Mouse (Mus musculus) layer of hippocampus, adult 9-10 months (tissue): ENCODE data around the gene Zfyve19.

Source experiments
- DNase-seq: peaks from one replicate; pipeline ENCODE4 v3.0.0; 2022; ENCODE audit warnings: low spot score

Zfyve19 gene

DNA sequence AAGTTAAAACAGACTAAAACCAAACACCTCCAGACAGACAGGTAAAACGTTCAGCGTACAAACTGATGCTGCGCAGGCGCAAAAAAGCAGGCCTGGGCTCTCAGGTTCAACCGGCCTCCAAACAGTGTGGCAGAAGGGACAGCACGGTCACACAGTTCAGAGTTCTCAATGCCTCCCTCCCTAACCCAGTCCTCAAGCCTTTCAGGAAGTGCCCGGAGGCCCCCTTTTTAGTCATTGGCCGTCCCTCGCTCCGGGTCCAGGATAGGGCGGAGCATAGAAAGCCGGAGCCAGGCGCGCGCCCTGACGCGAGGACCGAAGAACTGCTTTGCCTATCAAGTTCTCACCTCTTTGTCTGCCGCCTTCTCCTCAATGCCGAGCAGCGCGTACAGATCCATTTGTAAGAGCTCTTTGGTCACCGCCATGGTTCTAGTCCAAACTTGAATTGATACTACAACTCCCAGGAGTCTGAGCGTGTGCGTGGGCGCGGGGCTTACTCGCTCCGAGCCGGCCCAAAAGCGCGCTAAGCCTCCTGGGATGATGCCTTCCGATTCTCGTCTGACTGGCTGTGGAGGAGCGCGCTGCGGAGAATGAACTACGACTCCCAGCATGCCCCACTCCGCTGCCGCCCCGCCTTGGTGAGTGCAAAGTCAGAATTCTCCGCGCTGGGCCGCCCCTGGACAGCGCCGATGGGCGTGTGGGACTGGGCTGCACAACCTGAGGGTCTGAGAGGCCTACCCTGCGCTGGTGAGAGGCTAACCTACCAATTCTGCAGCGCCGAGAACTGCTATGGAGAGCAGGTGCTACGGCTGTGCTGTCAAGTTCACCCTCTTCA is at the start of gene Zfyve19, which contains the start of gene Dnajc17:
Gene Zfyve19, plus strand, starts transcription at position 274 of the 832 bp plus-strand sequence.
Gene Dnajc17, minus strand, starts transcription at position 452 of the 832 bp plus-strand sequence.
- peak; percentile 97 for DNase-seq

GRCm38 (mm10) chr2:119161247-119161646 is 47.2 kb upstream of the Zfyve19 start:
- no peak for DNase-seq

DNA sequence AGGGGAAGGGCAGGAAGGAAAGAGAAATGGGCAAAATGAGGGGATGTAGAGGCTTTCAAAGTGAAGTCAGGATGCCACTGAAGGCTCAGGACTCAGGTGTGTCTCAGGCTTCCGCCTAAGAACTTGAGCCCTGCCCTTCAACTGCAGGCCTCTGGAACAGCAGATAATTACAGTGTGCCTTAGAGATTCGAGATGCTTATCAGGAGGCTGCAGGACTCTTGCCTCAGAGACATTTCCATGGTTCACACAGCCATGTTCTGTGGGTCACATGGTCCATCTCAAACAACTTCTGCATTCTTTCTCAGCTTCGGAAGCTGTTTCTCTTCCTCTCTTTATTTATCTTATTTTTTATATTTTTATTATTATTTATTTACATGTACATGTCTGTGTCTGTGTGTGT is 45.3 kb upstream of the Zfyve19 start:
- no peak for DNase-seq

GRCm38 (mm10) chr2:119163999-119164398 is 44.4 kb upstream of the Zfyve19 start:
- DNase-seq: no peak

- no peak for DNase-seq
Observed at GRCm38 (mm10) chr2:119165401-119165800, 43.0 kb upstream of the Zfyve19 start.

- DNase-seq: no peak
Observed at GRCm38 (mm10) chr2:119166901-119167865, 41.2 kb upstream of the Zfyve19 start, which contains the start of gene Gchfr. Gchfr (plus strand) TSS chr2:119167773.

DNA sequence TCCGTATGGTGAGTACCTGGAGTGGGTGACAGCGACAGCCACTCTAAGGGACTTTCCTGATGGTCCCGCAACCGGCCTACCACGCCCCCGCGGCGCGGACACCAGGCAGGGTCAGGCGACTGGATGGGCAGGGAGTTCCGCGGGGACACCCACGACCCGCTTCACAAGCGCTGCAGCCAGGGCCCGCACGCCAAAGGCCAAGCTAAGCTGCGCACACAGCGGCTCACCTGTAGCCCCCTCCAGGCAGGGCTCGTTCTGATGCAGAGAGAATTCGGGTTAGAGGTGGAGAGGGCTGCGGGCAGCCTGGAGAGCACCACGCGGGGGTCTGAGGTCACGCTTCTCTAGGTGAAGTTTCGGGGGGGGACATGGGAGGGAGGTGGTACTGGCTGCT is 40.6 kb upstream of the Zfyve19 start:
- DNase-seq: no peak

DNA sequence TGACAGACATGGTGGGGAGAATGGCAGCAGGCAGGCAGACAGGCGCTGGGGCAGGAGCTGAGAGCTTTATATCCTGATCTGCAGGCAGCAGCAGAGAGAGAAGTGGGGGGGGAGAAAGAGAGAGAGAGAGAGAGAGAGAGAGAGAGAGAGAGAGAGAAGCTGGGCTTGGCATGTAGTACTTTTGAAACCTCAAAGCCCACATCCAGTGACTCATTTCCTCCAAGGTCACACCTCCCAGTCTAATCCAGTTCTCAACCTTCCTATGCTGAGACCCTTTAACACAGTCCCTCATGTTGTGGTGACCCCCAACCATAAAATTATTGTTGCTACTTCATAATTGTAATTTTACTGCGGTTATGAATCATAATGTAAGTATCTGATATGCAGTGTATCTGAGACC is 38.1 kb upstream of the Zfyve19 start:
- no peak for DNase-seq

DNA sequence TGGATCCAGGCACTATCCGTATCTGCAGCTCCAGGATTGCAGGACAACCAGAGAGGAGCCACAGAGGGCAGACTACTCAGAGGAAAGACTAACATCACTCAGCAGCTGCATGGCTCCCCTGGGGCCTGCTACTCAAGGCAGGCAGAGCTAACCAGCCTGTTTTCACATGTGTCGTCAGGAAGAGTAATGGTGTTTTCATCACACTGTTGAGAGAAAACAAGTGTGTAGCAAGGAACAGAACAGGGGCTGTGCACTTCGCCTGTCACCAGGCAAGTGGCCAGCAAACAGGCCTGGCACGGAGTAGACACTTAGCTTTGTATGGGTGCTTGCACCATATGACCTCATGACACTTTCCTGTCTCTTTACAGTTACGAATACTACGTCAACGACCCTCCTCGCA is 36.8 kb upstream of the Zfyve19 start:
- DNase-seq: no peak

DNA sequence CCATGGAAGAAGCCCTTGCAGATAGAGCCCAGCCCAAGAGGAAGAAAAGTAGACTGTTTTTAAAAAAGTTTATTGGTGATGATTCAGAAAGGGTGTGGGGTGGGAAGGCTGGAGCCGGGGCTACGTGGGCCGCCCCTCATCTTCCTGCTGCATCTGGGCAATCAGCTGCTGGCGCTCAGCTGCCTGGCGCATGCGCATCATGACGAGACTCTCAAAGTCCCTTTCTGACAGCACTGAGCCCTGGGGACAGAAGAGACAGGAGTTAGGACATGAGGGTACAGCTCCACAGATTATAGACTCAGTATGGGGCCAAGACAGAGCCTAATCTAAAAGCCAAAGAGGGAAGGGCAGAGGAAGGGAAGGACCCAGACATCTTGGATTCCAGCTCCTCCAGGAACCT is 36.0 kb upstream of the Zfyve19 start:
- DNase-seq: no peak

- DNase-seq: no peak
Observed at GRCm38 (mm10) chr2:119172862-119173576, 35.4 kb upstream of the Zfyve19 start.

DNA sequence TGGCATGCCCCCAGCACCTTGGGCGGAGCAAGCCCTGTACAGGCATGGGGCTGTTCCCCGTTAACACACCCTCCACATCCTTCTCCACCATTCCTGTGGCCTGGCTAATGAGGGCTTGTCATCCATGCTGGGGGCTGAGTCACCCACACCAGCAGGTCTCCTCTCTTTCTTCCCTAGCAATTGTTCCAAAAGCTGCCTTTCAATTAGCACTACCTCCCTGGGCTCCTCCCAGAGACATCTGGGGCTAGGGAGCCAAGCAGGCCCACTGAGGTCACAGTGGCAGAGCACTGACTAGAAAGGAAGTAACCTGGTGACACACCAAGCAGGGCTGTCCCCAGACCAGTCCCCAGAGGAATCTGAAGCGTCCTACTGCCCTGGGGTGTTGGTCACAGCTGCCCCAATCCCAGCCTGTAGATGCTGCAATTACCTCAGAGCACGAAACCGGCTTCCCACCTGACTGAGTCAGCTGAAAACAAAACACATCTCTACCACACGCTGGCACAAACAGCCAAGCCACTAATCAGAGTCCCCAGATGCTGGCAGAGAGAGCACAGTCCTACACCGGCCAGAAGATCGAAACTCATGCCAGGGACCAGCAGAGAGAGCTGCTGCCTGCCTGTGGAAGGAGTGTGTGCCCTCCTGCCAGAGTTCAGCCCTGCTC is 34.3 kb upstream of the Zfyve19 start, which contains the start of gene Gm14137:
Gene Gm14137, plus strand, starts transcription at position 519 of the 661 bp plus-strand sequence.
- no peak for DNase-seq

DNA sequence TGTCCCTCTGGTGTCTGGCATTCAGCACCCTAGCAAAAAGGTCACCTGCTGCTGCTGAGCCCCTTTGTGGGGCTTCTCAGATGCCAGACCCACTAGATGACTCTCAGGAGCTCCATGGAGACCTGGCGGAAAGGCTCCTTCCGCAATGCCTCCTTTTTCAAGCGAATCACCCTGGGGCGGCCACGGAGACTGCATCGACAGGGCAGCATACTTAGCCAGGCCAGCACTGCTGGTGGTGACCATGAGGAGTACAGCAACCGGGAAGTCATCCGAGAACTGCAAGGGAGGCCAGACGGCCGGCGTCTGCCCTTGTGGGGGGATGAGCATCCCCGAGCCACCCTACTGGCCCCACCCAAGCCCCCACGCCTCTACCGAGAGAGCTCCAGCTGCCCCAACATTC is 33.6 kb upstream of the Zfyve19 start:
- DNase-seq: no peak

GRCm38 (mm10) chr2:119175614-119176013 is 32.8 kb upstream of the Zfyve19 start:
- no peak for DNase-seq

DNA sequence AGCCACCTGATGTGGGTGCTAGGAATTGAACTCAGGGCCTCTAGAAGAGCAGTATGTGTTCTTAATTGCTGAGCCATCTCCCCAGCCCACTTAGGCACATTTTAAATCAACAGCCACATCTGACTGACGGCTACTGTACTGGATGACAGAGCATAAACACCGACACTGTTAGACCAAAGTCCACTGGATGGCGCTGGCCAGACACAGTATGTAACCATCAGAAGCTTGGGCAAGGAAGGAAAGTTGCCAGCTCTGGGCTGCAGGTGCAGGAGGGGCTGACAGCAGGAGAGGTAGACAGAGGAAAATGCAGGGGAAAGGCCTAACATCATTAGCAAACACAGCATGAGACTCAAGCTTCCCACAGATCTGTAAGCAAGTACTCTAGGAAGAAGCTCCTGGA is 31.7 kb upstream of the Zfyve19 start:
- no peak for DNase-seq

DNA sequence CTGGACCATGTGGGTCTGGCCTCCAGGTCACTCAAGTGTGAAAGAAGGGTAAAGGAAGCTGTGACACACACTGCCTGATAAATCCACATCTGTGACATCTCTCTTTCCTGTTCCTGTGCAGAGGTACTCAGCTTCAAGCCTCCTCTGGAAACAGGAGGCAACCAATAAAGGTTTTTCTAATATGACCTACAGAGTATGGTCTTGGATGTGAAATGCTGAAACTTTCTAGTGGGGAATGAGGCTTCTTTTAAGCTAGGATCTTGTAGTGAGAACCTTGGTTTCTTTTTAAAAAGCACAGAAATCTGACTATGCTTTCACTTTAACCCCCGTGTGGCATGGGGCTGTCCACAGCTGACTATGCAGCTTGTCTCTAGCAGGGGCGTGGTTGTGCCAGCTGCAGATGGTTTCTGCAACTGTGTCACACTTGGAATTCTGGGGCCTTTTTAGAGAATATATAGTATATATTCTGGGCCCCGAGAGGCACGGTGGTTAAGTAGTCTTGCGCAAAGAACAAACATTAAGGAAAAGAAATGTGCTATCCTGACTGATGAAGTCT is 31.0 kb upstream of the Zfyve19 start:
- DNase-seq: no peak

- no peak for DNase-seq
Observed at GRCm38 (mm10) chr2:119182914-119183313, 25.5 kb upstream of the Zfyve19 start.

DNA sequence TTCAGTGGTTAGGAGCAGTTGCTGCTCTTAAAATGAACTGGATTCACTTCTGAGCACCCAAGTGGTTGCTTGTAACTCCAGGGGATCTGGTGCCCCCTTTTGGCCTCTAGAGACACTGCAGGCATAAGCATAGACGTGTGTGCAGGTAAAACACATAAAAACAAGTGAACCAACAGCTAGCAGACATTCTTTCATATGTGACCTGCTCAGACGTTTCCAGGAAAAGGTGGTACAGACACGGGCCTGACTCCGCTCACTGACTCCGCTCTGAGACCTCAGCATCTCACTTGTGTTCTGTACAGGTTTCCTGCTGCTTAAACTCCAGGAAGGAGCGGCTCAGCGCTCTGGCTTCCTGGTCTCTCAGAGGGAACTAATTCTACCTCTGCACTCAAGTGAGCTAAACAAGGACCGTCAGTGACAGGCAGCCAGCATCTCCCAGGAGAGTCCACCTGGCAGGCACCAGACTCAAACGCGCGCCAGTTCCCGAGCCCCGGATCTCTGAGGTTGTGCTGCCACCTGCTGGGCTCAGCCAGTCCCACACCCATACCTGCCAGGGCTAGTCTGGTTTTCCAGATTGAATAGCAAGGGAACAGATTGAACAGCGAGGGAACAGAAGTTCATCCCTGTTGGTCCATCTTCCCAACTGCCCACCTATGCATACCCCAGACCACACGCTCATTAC is 19.2 kb upstream of the Zfyve19 start:
- DNase-seq: peak; percentile 81

GRCm38 (mm10) chr2:119190969-119191368 is 17.4 kb upstream of the Zfyve19 start:
- DNase-seq: no peak

GRCm38 (mm10) chr2:119194140-119194539 is 14.3 kb upstream of the Zfyve19 start:
- no peak for DNase-seq
